Mouse (Mus musculus): ENCODE data around the gene Coq8a.

GRCm38 (mm10) chr1:180148036-180148435 lies 51.4 kb downstream of the Coq8a start:
- TF ChIP-seq CTCF (IDR thresholded peaks at IDR 0.05; ENCODE audit: low read depth, low read length) (no peak), POLR2A (IDR thresholded peaks at IDR 0.05; ENCODE audit: borderline replicate concordance, low read depth, low read length) (no peak)
